Mouse (Mus musculus): ENCODE data around the gene Idh1.

DNA sequence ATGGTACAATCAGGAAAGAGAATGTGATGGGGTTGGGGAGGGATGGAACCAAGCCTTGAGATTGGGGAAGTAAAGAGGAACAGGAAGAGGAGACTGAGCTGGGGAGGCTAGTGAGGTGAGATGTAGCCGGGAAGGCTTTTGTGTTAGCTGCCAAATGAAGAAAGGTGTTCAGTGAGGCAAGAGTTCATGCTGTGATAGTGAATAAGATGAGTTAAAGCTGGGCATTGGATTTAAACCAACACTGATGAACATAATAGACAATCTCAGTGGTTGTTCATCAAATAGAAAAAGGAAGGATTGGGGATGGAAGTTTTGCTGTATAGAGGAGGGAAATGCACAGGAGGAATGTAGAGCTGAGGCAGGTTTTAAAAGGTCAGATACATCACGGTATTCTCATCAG, 26.9 kb upstream of the Idh1 start:
- TF ChIP-seq POLR2A (IDR thresholded peaks at IDR 0.05; ENCODE audit: borderline replicate concordance, extremely low read depth, low read depth, low read length) (no peak), CTCF (IDR thresholded peaks at IDR 0.05; ENCODE audit: insufficient read depth, low read length) (no peak)
